ENCODE assay signal across 15 mouse cellular contexts in genomic region chr14:114791831-114792224, GRCm38 (mm10).
DNase-seq lines count a peak whose midpoint lies in the region; ATAC-seq lines count a peak whose summit lies in the region.
"Had no signal": no experiment of that assay in that cellular context is flagged by ENCODE, and none has a peak within 500 bp of the region (broad histone marks: within the 10 kb centered on the region; RNA-seq: fewer than 3 reads in every experiment).

No protein-coding gene starts in this region.

- H3K9ac ChIP-seq in hindbrain, embryonic 11.5 days (ENCODE audit: low read depth, low read length): no peak overlapping the region
- H3K9ac ChIP-seq in neural tube, embryonic 11.5 days (ENCODE audit: low read length): no peak overlapping the region
- H3K9ac ChIP-seq in limb, embryonic 13.5 days: no peak overlapping the region
- H3K9ac ChIP-seq: embryonic facial prominence, embryonic 15.5 days; liver, embryonic 14.5 days; lung, embryonic 15.5 days had no signal

- WGBS in hindbrain, embryonic 11.5 days: 61% methylated on average over 4 of the region's 4 CpGs
- 64% methylated on average over 4 of the region's 4 CpGs for WGBS in hindbrain, embryonic 10.5 days
- WGBS in neural tube, embryonic 11.5 days: 68% methylated on average over 4 of the region's 4 CpGs
- WGBS in limb, embryonic 13.5 days: 58% methylated on average over 4 of the region's 4 CpGs

- no peaks in the 10 kb centered on the region for H3K4me1 ChIP-seq in hindbrain, embryonic 11.5 days (replicated peaks; ENCODE audit: control insufficient read depth, insufficient read depth, low read length)
- peaks cover 4% of the 10 kb centered on the region; the same call in 1 of the 2 replicates for H3K4me1 ChIP-seq in hindbrain, embryonic 10.5 days (replicated peaks)
- no peaks in the 10 kb centered on the region for H3K4me1 ChIP-seq in neural tube, embryonic 11.5 days (ENCODE audit: control insufficient read depth, insufficient read depth, low read length)
- no peaks in the 10 kb centered on the region for H3K4me1 ChIP-seq in limb, embryonic 13.5 days
- H3K4me1 ChIP-seq: embryonic facial prominence, embryonic 15.5 days; lung, embryonic 15.5 days had no signal

- no peaks in the 10 kb centered on the region for H3K27me3 ChIP-seq in hindbrain, embryonic 11.5 days (ENCODE audit: control insufficient read depth, insufficient read depth, low read length)
- no peaks in the 10 kb centered on the region for H3K27me3 ChIP-seq in hindbrain, embryonic 10.5 days (ENCODE audit: insufficient read depth, poor library complexity, severe bottlenecking)
- no peaks in the 10 kb centered on the region for H3K27me3 ChIP-seq in neural tube, embryonic 11.5 days (ENCODE audit: control insufficient read depth, insufficient read depth, low read length)
- H3K27me3 ChIP-seq in limb, embryonic 13.5 days: 0 out of 2 replicates have a peak, but pooled peaks cover 3% of the 10 kb centered on the region
- H3K27me3 ChIP-seq: embryonic facial prominence, embryonic 15.5 days; lung, embryonic 15.5 days had no signal

- H3K9me3 ChIP-seq in hindbrain, embryonic 11.5 days (ENCODE audit: control insufficient read depth, low read length): no peaks in the 10 kb centered on the region
- H3K9me3 ChIP-seq in hindbrain, embryonic 10.5 days: no peaks in the 10 kb centered on the region
- no peaks in the 10 kb centered on the region for H3K9me3 ChIP-seq in neural tube, embryonic 11.5 days (ENCODE audit: control insufficient read depth, low read length)
- H3K9me3 ChIP-seq in limb, embryonic 13.5 days: no peaks in the 10 kb centered on the region
- H3K9me3 ChIP-seq: embryonic facial prominence, embryonic 15.5 days; G1E; lung, embryonic 15.5 days had no signal

- H3K27ac ChIP-seq in hindbrain, embryonic 11.5 days (ENCODE audit: low read depth, low read length): no peak overlapping the region
- no peak overlapping the region for H3K27ac ChIP-seq in hindbrain, embryonic 10.5 days
- no peak overlapping the region for H3K27ac ChIP-seq in neural tube, embryonic 11.5 days (ENCODE audit: low read depth, low read length)
- H3K27ac ChIP-seq in limb, embryonic 13.5 days: no peak overlapping the region
- H3K27ac ChIP-seq: embryonic facial prominence, embryonic 15.5 days; kidney, postnatal 0 days; liver, embryonic 14.5 days; lung, embryonic 15.5 days; stomach, postnatal 0 days had no signal

- peak; percentile 71 for ATAC-seq in hindbrain, embryonic 11.5 days (ENCODE audit: low FRiP score)
- ATAC-seq in neural tube, embryonic 11.5 days (ENCODE audit: insufficient read depth, low FRiP score, low TSS enrichment): peak; percentile 42
- peak; percentile 36; the same call in 1 of the 2 replicates for ATAC-seq in limb, embryonic 13.5 days (ENCODE audit: low FRiP score, low read depth)
- ATAC-seq: intestine, postnatal 0 days had no signal

- no peaks in the 10 kb centered on the region for H3K36me3 ChIP-seq in hindbrain, embryonic 11.5 days (ENCODE audit: control insufficient read depth, insufficient read depth, low read length)
- H3K36me3 ChIP-seq in hindbrain, embryonic 10.5 days: no peaks in the 10 kb centered on the region
- no peaks in the 10 kb centered on the region for H3K36me3 ChIP-seq in neural tube, embryonic 11.5 days (ENCODE audit: control insufficient read depth, insufficient read depth, low read length)
- no peaks in the 10 kb centered on the region for H3K36me3 ChIP-seq in limb, embryonic 13.5 days
- H3K36me3 ChIP-seq: embryonic facial prominence, embryonic 15.5 days; G1E; lung, embryonic 15.5 days had no signal

- no peak for DNase-seq in hindbrain, embryonic 11.5 days (ENCODE audit: low spot score)
- no peak for DNase-seq in hindbrain, embryonic 10.5 days (ENCODE audit: low spot score)
- DNase-seq in neural tube, embryonic 11.5 days (ENCODE audit: low spot score): no peak
- DNase-seq in neural tube, embryonic 10.5 days (ENCODE audit: extremely low spot score, low spot score): no peak
- DNase-seq in kidney, postnatal 36 days: no peak
- DNase-seq in right cerebral cortex, adult 18-20 months: no peak
- DNase-seq in spleen, postnatal 10 days (ENCODE audit: low spot score in 2 of 2): no peak

- no peak overlapping the region for H3K4me3 ChIP-seq in hindbrain, embryonic 11.5 days (ENCODE audit: low read depth, low read length)
- H3K4me3 ChIP-seq in hindbrain, embryonic 10.5 days: no peak overlapping the region
- no peak overlapping the region for H3K4me3 ChIP-seq in neural tube, embryonic 11.5 days (ENCODE audit: low read depth, low read length)
- no peak overlapping the region for H3K4me3 ChIP-seq in limb, embryonic 13.5 days
- H3K4me3 ChIP-seq: lung, embryonic 15.5 days had no signal

- H3K4me2 ChIP-seq in hindbrain, embryonic 11.5 days (replicated peaks; ENCODE audit: low read depth, low read length): no peak overlapping the region
- H3K4me2 ChIP-seq in neural tube, embryonic 11.5 days (ENCODE audit: low read depth): no peak overlapping the region
- H3K4me2 ChIP-seq in limb, embryonic 13.5 days (replicated peaks): no peak overlapping the region
- H3K4me2 ChIP-seq: lung, embryonic 15.5 days had no signal
